Mouse (Mus musculus): ENCODE measurements around the gene Fmnl2. TPM values are rescaled to one million over a fixed set of nuclear protein-coding genes. Genes with fewer than 3 reads are reported as not detected.

Fmnl2 gene
- polyA plus RNA-seq, 1 experiment from 2014 or later = 1.0 TPM

DNA sequence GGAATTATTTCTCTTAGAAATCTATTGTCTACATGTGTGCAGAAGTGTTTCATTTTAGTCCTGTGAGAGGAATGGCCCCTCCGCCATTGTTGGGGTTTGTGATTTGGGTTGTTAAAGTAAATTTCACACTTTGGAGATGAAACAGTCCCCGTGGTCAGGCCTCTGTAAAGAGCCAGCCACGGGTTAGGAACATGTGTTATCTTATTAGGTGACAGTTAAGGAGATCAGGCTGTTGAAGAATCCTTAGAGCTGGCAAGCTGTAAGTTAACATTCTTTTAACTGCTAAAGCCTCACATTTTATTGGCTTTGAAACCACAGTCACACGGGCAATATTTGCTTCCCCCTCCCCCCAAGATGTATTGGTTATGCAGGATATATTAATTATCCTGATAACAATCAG is 131.7 kb downstream of the Fmnl2 start:
- no peak overlapping the region for H3K9ac ChIP-seq (ENCODE audit: low read length)
- WGBS = 50% methylated on average over 4 of the region's 4 CpGs
- peaks cover 6% of the 10 kb centered on the region for H3K4me1 ChIP-seq (ENCODE audit: control insufficient read depth, insufficient read depth, low read length)
- no peak overlapping the region for H3K4me2 ChIP-seq (ENCODE audit: low read depth, low read length)
- H3K27me3 ChIP-seq (ENCODE audit: control insufficient read depth, insufficient read depth, low read length) = no peaks in the 10 kb centered on the region
- H3K27ac ChIP-seq (ENCODE audit: low read length) = no peak overlapping the region
- H3K36me3 ChIP-seq (ENCODE audit: control insufficient read depth, insufficient read depth) = no peaks in the 10 kb centered on the region
- ATAC-seq (replicated peaks; ENCODE audit: extremely low read depth, insufficient read depth, low FRiP score) = no peak
- no peaks in the 10 kb centered on the region for H3K9me3 ChIP-seq (replicated peaks; ENCODE audit: control insufficient read depth, low read length)
- H3K4me3 ChIP-seq (ENCODE audit: low read length) = no peak overlapping the region

DNA sequence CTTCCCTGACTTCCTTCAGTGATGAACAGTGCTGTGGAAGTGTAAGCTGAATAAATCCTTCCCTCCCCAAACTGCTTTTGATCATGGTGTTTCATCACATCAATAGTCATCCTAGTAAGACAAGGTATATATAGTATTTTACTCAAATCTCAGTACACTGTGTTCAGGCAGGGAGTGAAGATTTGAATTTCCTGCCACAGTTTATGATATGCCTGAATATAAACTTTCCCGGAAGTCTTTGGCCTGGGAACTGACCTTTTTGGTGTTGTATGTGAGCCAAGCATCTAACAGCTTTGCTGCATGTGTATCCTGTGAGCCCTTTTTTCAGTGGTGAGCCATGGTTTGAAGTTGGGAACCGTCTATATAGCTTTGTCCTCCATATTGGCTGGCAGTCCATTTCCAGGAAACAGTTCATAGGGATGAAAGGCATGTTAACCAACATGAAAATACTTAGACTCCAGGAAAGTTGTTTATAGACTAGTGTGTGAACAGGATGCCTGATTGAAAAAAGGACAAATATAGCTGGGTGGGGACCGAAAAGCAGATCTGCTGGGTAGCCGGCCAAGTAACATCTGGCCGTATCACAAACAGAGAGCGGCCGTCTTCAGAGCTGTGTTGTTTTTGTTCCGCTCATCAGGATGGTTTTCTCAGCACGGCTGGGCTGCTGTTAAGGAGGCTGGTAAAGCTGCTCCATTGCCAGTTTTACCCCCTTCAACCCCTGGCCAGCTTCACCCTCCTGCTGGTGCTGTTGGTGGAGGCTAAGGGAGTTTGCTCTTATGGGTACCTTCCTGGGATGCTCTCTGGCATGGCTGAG is 133.4 kb downstream of the Fmnl2 start:
- no peaks in the 10 kb centered on the region for H3K36me3 ChIP-seq (ENCODE audit: control insufficient read depth, insufficient read depth)
- no peak; the same call in 1 of the 2 replicates for ATAC-seq (replicated peaks; ENCODE audit: extremely low read depth, insufficient read depth, low FRiP score)
- no peak overlapping the region for H3K9ac ChIP-seq (ENCODE audit: low read length)
- WGBS = 57% methylated on average over 9 of the region's 9 CpGs
- peak overlapping the region; percentile 72 for H3K27ac ChIP-seq (ENCODE audit: low read length)
- no peaks in the 10 kb centered on the region for H3K4me1 ChIP-seq (ENCODE audit: control insufficient read depth, insufficient read depth, low read length)
- H3K4me3 ChIP-seq (ENCODE audit: low read length) = no peak overlapping the region
- no peak overlapping the region for H3K4me2 ChIP-seq (ENCODE audit: low read depth, low read length)
- no peaks in the 10 kb centered on the region for H3K9me3 ChIP-seq (replicated peaks; ENCODE audit: control insufficient read depth, low read length)
- no peaks in the 10 kb centered on the region for H3K27me3 ChIP-seq (ENCODE audit: control insufficient read depth, insufficient read depth, low read length)

DNA sequence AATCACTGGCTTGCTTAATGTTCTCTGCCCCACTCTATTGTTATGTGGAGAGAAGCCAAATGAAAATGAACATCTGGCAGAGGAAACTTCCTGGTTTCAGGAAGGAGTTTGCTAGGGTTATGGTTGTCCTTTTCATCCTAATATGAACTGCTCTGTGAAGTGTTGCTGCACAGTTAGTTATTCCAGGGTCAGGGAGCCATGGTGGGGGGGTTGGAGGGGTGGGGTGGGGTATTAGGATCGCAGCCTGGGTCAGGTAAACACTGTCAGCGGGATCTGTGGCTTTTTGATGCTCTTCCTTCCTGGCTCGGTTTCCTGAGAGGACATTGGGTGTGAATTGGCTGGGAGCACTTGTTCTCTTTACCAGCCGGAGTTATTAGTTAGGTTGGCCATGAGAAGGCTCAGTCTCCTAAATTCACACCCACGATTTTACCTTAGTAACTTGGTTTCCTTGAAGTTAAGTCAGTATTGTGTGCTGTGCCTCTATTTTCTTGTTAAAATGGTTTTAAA is 134.1 kb downstream of the Fmnl2 start:
- ATAC-seq (replicated peaks; ENCODE audit: extremely low read depth, insufficient read depth, low FRiP score) = no peak
- no peaks in the 10 kb centered on the region for H3K9me3 ChIP-seq (replicated peaks; ENCODE audit: control insufficient read depth, low read length)
- H3K36me3 ChIP-seq (ENCODE audit: control insufficient read depth, insufficient read depth) = no peaks in the 10 kb centered on the region
- H3K4me2 ChIP-seq (ENCODE audit: low read depth, low read length) = no peak overlapping the region
- H3K4me3 ChIP-seq (ENCODE audit: low read length) = no peak overlapping the region
- 41% methylated on average over 5 of the region's 5 CpGs for WGBS
- peak overlapping the region; percentile 72 for H3K27ac ChIP-seq (ENCODE audit: low read length)
- no peaks in the 10 kb centered on the region for H3K27me3 ChIP-seq (ENCODE audit: control insufficient read depth, insufficient read depth, low read length)
- H3K4me1 ChIP-seq (ENCODE audit: control insufficient read depth, insufficient read depth, low read length) = no peaks in the 10 kb centered on the region
- no peak overlapping the region for H3K9ac ChIP-seq (ENCODE audit: low read length)

DNA sequence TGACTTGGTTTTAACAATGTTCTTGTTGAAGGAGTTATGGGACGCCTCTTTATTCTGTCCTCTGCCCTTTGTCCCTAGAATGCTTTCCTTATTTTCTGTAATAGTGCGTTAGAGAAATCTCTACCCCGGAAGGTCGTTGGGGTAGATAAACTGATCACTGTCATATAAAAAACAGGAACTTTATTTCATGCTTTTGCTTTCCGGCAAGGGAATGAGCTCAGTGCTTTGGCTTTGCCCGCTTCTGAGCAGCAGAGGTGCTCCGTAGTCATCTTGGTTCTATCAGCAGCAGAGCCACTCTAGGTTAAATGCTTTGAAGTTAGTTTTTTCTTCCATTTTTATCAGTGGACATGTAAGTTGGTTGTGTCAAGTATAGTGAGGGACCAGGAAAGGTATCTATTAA is 135.6 kb downstream of the Fmnl2 start:
- Histone ChIP-seq H3K4me3 (ENCODE audit: low read length) (no peak overlapping the region), H3K4me1 (ENCODE audit: control insufficient read depth, insufficient read depth, low read length) (no peaks in the 10 kb centered on the region), H3K4me2 (ENCODE audit: low read depth, low read length) (no peak overlapping the region), H3K36me3 (ENCODE audit: control insufficient read depth, insufficient read depth) (no peaks in the 10 kb centered on the region), H3K9me3 (replicated peaks; ENCODE audit: control insufficient read depth, low read length) (no peaks in the 10 kb centered on the region), H3K9ac (ENCODE audit: low read length) (no peak overlapping the region), H3K27ac (ENCODE audit: low read length) (no peak overlapping the region), H3K27me3 (ENCODE audit: control insufficient read depth, insufficient read depth, low read length) (no peaks in the 10 kb centered on the region)
- 77% methylated on average over 7 of the region's 7 CpGs for WGBS
- ATAC-seq (replicated peaks; ENCODE audit: extremely low read depth, insufficient read depth, low FRiP score) = no peak

DNA sequence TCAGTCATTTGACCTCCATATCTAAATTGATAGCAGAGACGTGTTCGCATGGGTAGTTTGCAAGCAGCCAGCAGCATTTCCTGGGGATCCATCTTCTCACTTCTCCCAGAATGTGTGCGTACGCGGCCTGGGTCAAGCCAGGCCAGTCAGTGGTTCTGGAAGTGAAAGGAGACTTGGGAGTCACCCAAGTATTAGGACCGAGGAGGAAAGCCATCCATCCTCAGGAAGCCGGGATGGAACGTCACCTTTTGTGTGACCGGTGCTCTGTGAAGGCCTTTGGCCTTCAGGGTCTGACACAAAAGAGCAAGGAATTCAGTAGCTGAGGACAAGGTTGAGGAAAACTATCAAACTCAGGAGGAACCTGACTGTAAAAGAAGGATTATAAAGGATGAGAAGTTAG is 136.9 kb downstream of the Fmnl2 start:
- no peak for ATAC-seq (replicated peaks; ENCODE audit: extremely low read depth, insufficient read depth, low FRiP score)
- Histone ChIP-seq H3K4me3 (ENCODE audit: low read length) (no peak overlapping the region), H3K36me3 (ENCODE audit: control insufficient read depth, insufficient read depth) (no peaks in the 10 kb centered on the region), H3K4me2 (ENCODE audit: low read depth, low read length) (no peak overlapping the region), H3K27ac (ENCODE audit: low read length) (no peak overlapping the region), H3K27me3 (ENCODE audit: control insufficient read depth, insufficient read depth, low read length) (no peaks in the 10 kb centered on the region), H3K9me3 (replicated peaks; ENCODE audit: control insufficient read depth, low read length) (no peaks in the 10 kb centered on the region), H3K9ac (ENCODE audit: low read length) (no peak overlapping the region), H3K4me1 (ENCODE audit: control insufficient read depth, insufficient read depth, low read length) (no peaks in the 10 kb centered on the region)
- 74% methylated on average over 9 of the region's 9 CpGs for WGBS

DNA sequence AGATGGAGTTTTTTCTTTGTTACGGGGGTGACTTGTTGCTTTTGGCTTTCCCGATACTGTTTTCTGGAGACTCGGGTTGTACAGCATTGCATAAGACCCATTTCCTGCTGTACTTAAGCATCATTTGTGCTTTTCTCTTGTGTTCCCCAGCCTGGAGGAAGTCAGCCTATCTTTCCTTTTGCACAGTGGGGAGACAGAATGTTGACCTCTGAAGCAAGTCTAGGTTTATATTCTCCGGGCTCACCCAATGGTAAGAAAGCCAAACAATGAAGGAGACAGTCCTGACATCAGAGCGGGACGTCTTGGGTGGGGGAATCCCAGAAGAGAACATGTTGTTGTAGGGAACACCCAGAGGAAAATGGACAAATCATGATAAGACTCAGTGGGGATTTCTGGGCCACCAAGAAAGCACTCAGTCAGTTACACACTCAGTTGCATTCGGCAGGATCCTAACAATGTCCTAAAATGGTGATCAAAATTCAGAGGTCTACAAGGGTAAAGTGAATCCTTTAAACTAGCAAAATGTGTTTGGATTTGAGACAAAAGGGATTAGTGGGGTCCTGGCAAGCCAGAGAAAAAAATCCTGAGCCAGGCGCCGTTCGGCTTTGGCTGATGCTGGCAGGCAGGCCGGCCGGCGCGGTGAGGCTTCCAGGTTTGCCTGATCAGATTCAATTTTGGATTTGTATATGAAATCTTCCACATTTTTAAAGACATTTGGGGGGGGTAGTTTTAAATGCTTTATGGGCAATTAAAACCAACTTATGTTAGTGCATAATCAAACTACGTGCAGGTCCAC is 140.5 kb downstream of the Fmnl2 start:
- H3K9me3 ChIP-seq (replicated peaks; ENCODE audit: control insufficient read depth, low read length) = no peaks in the 10 kb centered on the region
- no peak overlapping the region for H3K9ac ChIP-seq (ENCODE audit: low read length)
- no peak overlapping the region for H3K4me2 ChIP-seq (ENCODE audit: low read depth, low read length)
- no peaks in the 10 kb centered on the region for H3K36me3 ChIP-seq (ENCODE audit: control insufficient read depth, insufficient read depth)
- ATAC-seq (replicated peaks; ENCODE audit: extremely low read depth, insufficient read depth, low FRiP score) = no peak
- H3K4me3 ChIP-seq (ENCODE audit: low read length) = no peak overlapping the region
- H3K27me3 ChIP-seq (ENCODE audit: control insufficient read depth, insufficient read depth, low read length) = no peaks in the 10 kb centered on the region
- H3K27ac ChIP-seq (ENCODE audit: low read length) = peak overlapping the region; percentile 18; the same call in 1 of the 2 replicates
- WGBS = 77% methylated on average over 15 of the region's 15 CpGs
- H3K4me1 ChIP-seq (ENCODE audit: control insufficient read depth, insufficient read depth, low read length) = no peaks in the 10 kb centered on the region

DNA sequence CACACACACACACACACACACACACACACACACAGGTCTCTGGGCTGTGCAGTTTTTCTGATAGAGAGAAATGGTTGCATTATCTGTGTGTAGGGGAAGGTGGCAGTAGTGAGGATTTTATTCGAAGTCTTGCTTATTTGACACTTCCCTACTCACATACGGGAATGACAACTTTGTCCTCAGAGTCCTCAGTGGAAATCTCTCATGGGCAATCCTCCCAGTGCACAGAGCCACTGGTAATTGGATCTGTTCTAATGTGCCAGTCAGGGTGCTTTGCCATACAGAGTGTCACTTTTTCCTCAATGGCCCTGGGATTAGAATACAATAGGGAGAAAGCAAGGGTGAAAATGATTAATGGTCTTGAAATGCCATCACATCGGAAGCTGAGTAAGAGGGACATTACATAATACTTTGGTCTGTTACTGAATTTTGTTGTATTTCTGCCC is 141.9 kb downstream of the Fmnl2 start:
- Histone ChIP-seq H3K9me3 (replicated peaks; ENCODE audit: control insufficient read depth, low read length) (no peaks in the 10 kb centered on the region), H3K27ac (ENCODE audit: low read length) (no peak overlapping the region), H3K9ac (ENCODE audit: low read length) (no peak overlapping the region), H3K27me3 (ENCODE audit: control insufficient read depth, insufficient read depth, low read length) (no peaks in the 10 kb centered on the region), H3K4me3 (ENCODE audit: low read length) (no peak overlapping the region), H3K4me2 (ENCODE audit: low read depth, low read length) (no peak overlapping the region), H3K36me3 (ENCODE audit: control insufficient read depth, insufficient read depth) (no peaks in the 10 kb centered on the region), H3K4me1 (ENCODE audit: control insufficient read depth, insufficient read depth, low read length) (no peaks in the 10 kb centered on the region)
- WGBS = 40% methylated on average over 3 of the region's 3 CpGs
- ATAC-seq (replicated peaks; ENCODE audit: extremely low read depth, insufficient read depth, low FRiP score) = no peak

DNA sequence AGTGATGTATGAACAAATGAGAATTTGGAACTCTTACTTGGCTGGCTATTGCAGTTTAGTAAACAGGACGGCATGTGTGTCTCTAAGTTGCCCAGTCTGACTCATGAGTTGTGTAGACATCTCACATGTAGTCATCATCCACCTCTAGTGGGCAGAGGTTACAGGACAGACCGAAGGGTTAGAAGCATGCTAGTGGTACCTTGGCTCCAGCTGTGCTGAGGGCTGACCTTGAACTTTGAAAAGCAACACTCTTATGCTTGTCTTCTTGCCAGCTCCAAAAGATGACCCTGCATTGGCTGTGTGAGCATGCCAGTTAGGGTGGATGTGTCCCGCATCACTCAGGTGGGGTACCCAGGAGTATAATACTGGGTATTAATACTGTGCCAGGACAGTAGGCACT is 142.8 kb downstream of the Fmnl2 start:
- Histone ChIP-seq H3K4me1 (ENCODE audit: control insufficient read depth, insufficient read depth, low read length) (no peaks in the 10 kb centered on the region), H3K4me2 (ENCODE audit: low read depth, low read length) (no peak overlapping the region), H3K27me3 (ENCODE audit: control insufficient read depth, insufficient read depth, low read length) (no peaks in the 10 kb centered on the region), H3K9me3 (replicated peaks; ENCODE audit: control insufficient read depth, low read length) (no peaks in the 10 kb centered on the region), H3K27ac (ENCODE audit: low read length) (no peak overlapping the region), H3K4me3 (ENCODE audit: low read length) (no peak overlapping the region), H3K36me3 (ENCODE audit: control insufficient read depth, insufficient read depth) (no peaks in the 10 kb centered on the region), H3K9ac (ENCODE audit: low read length) (no peak overlapping the region)
- WGBS = 84% methylated on average over 3 of the region's 3 CpGs
- no peak for ATAC-seq (replicated peaks; ENCODE audit: extremely low read depth, insufficient read depth, low FRiP score)

DNA sequence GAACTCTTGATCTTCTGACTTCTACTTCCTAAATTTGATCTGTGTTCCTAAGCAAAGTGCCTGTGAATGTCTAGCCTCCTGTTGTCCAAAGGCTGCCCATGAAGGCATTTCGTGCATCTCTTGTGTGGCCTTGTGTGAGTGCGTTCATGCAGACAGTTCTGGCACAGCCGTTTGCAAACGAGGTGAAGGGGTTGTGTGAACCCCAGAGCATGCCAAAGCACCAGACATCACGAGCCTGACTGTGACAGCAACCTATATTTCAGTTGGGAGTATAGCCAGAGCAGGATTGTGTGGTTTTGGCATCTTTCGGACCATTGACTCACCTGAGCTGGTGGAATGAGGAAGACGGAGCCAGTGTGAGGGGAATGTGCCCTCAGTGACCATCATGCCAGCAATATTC is 148.5 kb downstream of the Fmnl2 start:
- no peaks in the 10 kb centered on the region for H3K27me3 ChIP-seq (ENCODE audit: control insufficient read depth, insufficient read depth, low read length)
- ATAC-seq (replicated peaks; ENCODE audit: extremely low read depth, insufficient read depth, low FRiP score) = no peak
- H3K27ac ChIP-seq (ENCODE audit: low read length) = no peak overlapping the region
- H3K9me3 ChIP-seq (replicated peaks; ENCODE audit: control insufficient read depth, low read length) = no peaks in the 10 kb centered on the region
- 82% methylated on average over 7 of the region's 7 CpGs for WGBS
- no peak overlapping the region for H3K9ac ChIP-seq (ENCODE audit: low read length)
- H3K36me3 ChIP-seq (ENCODE audit: control insufficient read depth, insufficient read depth) = no peaks in the 10 kb centered on the region
- H3K4me3 ChIP-seq (ENCODE audit: low read length) = no peak overlapping the region
- no peaks in the 10 kb centered on the region for H3K4me1 ChIP-seq (ENCODE audit: control insufficient read depth, insufficient read depth, low read length)
- H3K4me2 ChIP-seq (ENCODE audit: low read depth, low read length) = no peak overlapping the region
